ENCODE assay signal across 9 mouse cellular contexts in the genomic region with DNA sequence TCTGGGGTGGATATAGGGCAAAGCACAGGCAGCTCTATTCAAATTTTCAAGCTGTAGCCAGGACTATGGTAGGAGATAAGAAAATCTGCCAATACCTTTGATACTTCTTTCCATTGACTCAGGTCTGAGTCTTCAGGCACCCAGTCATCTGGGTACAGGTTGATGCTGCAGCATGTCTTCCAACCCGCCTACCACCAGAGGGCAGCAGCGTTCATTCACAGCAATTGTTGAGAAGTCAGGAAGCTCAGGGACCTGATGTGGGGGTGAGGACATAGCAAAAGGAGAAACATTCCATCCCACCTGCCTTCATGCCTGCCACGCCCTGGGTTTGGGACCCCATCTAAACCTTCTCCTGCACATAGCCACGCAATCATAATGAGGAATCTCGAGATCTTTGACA.
A peak's percentile ranks its signal among the peaks of the same experiment; 100 is the strongest.
DNase-seq lines count a peak whose midpoint lies in the region; ATAC-seq and TF ChIP-seq lines count a peak whose summit lies in the region.
"Had no signal": no experiment of that assay in that cellular context is flagged by ENCODE, and none has a peak within 500 bp of the region (broad histone marks: within the 10 kb centered on the region; RNA-seq: fewer than 3 reads in every experiment).

No protein-coding gene starts in this region.

- no peaks in the 10 kb centered on the region for H3K4me1 ChIP-seq in intestine, embryonic 14.5 days (replicated peaks; ENCODE audit: control insufficient read depth, insufficient read depth, low read length)
- H3K4me1 ChIP-seq in intestine, embryonic 15.5 days (replicated peaks) = no peaks in the 10 kb centered on the region
- H3K4me1 ChIP-seq in testis, adult 2 months (ENCODE audit: control insufficient read depth, insufficient read depth, low read length) = no peaks in the 10 kb centered on the region
- H3K4me1 ChIP-seq: limb, embryonic 12.5 days had no signal

- no peaks in the 10 kb centered on the region for H3K9me3 ChIP-seq in intestine, embryonic 14.5 days (ENCODE audit: control insufficient read depth, low read length)
- no peaks in the 10 kb centered on the region for H3K9me3 ChIP-seq in intestine, embryonic 15.5 days
- H3K9me3 ChIP-seq: limb, embryonic 12.5 days had no signal

- ATAC-seq in intestine, embryonic 14.5 days (replicated peaks; ENCODE audit: low FRiP score, low TSS enrichment, low read depth) = no peak
- ATAC-seq in intestine, embryonic 15.5 days = no peak

- no peak for TF ChIP-seq POLR2A in testis, adult 2 months (IDR thresholded peaks at IDR 0.05; ENCODE audit: control insufficient read depth, low read depth, low read length)

- H3K4me3 ChIP-seq in intestine, embryonic 14.5 days (ENCODE audit: low read depth, low read length) = no peak overlapping the region
- no peak overlapping the region for H3K4me3 ChIP-seq in intestine, embryonic 15.5 days (replicated peaks)
- H3K4me3 ChIP-seq in testis, adult 2 months (ENCODE audit: control insufficient read depth, low read depth, low read length) = no peak overlapping the region
- H3K4me3 ChIP-seq: erythroblast, embryonic 14.5 days; limb, embryonic 12.5 days had no signal

- 15% methylated on average over 5 of the region's 5 CpGs for WGBS in intestine, embryonic 14.5 days
- WGBS in intestine, embryonic 15.5 days = 15% methylated on average over 5 of the region's 5 CpGs

- peak; percentile 52; the same call in 1 of the 2 replicates for TF ChIP-seq CTCF in testis, adult 2 months (IDR thresholded peaks at IDR 0.05; ENCODE audit: control insufficient read depth, insufficient read depth, insufficient replicate concordance, low read depth, low read length)

- no peak overlapping the region for H3K9ac ChIP-seq in intestine, embryonic 14.5 days (ENCODE audit: low read length)
- H3K9ac ChIP-seq in intestine, embryonic 15.5 days = no peak overlapping the region
- H3K9ac ChIP-seq: limb, embryonic 12.5 days had no signal

- no peaks in the 10 kb centered on the region for H3K27me3 ChIP-seq in intestine, embryonic 14.5 days (replicated peaks; ENCODE audit: control insufficient read depth, insufficient read depth, low read length)
- no peaks in the 10 kb centered on the region for H3K27me3 ChIP-seq in intestine, embryonic 15.5 days (replicated peaks)
- H3K27me3 ChIP-seq in testis, adult 2 months (ENCODE audit: control insufficient read depth, insufficient read depth, low read length) = no peaks in the 10 kb centered on the region
- H3K27me3 ChIP-seq: limb, embryonic 12.5 days had no signal

- no peak overlapping the region for H3K27ac ChIP-seq in intestine, embryonic 14.5 days (ENCODE audit: low read depth)
- no peak overlapping the region for H3K27ac ChIP-seq in intestine, embryonic 15.5 days
- H3K27ac ChIP-seq in testis, adult 2 months (ENCODE audit: control insufficient read depth, insufficient read depth, low read depth, low read length) = no peak overlapping the region
- H3K27ac ChIP-seq: limb, embryonic 12.5 days had no signal

- H3K36me3 ChIP-seq in intestine, embryonic 14.5 days (ENCODE audit: control insufficient read depth, insufficient read depth, low read length) = no peaks in the 10 kb centered on the region
- H3K36me3 ChIP-seq in intestine, embryonic 15.5 days = no peaks in the 10 kb centered on the region
- H3K36me3 ChIP-seq in testis, adult 2 months (ENCODE audit: control insufficient read depth, insufficient read depth, low read length) = no peaks in the 10 kb centered on the region
- H3K36me3 ChIP-seq: limb, embryonic 12.5 days had no signal

- peak; percentile 69 for DNase-seq in intestine, embryonic 14.5 days (ENCODE audit: low spot score)
- peak; percentile 1 for DNase-seq in CD4-positive helper T cell, adult 2 months (ENCODE audit: low read depth, low spot score)
- peak; percentile 8 for DNase-seq in MN1 (ENCODE audit: low spot score)
- DNase-seq in cerebellum, postnatal 25 days = peak; percentile 4 to 71
- peak; percentile 3 to 4 for DNase-seq in layer of hippocampus, postnatal 14 days (ENCODE audit: low spot score in 2 of 2)

- H3K4me2 ChIP-seq in intestine, embryonic 14.5 days (ENCODE audit: low read length) = no peak overlapping the region
- no peak overlapping the region for H3K4me2 ChIP-seq in intestine, embryonic 15.5 days (replicated peaks)
- H3K4me2 ChIP-seq: limb, embryonic 12.5 days had no signal

Comparison
In these comparisons a context has a peak if more than half of its experiments do, and no peak if none do; other contexts are left out.
1. DNase-seq: peak in every context shown above with its lines; median percentile 69 in intestine, embryonic 14.5 days; 38 in cerebellum, postnatal 25 days; 8 in MN1; 4 in layer of hippocampus, postnatal 14 days; 1 in CD4-positive helper T cell, adult 2 months.